Mouse (Mus musculus): ENCODE measurements around the gene Atrx. TPM values are rescaled to one million over a fixed set of nuclear protein-coding genes. Genes with fewer than 3 reads are reported as not detected.
"Not testable (repeated sequence)": the region's sequence is repeated elsewhere in the genome, so short reads cannot be mapped to it uniquely, and the experiment has no call there.

Gene Atrx
- polyA plus RNA-seq, 1 experiment = 13.9 TPM

GRCm38 (mm10) chrX:105929478-105930038 lies 355 bp upstream of the Atrx start:
- Histone ChIP-seq H3K27ac (ENCODE audit: insufficient read depth, low read depth, low read length) (no peak overlapping the region), H3K36me3 (ENCODE audit: control insufficient read depth, insufficient read depth, low read length) (no peaks in the 10 kb centered on the region), H3K27me3 (ENCODE audit: control insufficient read depth, insufficient read depth, low read length) (no peaks in the 10 kb centered on the region), H3K4me3 (ENCODE audit: low read depth, low read length) (peak overlapping the region; percentile 90), H3K4me1 (ENCODE audit: control insufficient read depth, insufficient read depth, insufficient read length, low read length) (no peaks in the 10 kb centered on the region)
- 32% methylated on average over 8 of the region's 8 CpGs for WGBS
- TF ChIP-seq POLR2A (IDR thresholded peaks at IDR 0.05; ENCODE audit: low read depth, low read length) (no peak), CTCF (IDR thresholded peaks at IDR 0.05; ENCODE audit: extremely low read depth, insufficient read length, insufficient replicate concordance, low read depth, low read length) (no peak)

GRCm38 (mm10) chrX:105927941-105928860 lies 1.0 kb downstream of the Atrx start:
- TF ChIP-seq CTCF (IDR thresholded peaks at IDR 0.05; ENCODE audit: extremely low read depth, insufficient read length, insufficient replicate concordance, low read depth, low read length) (no peak), POLR2A (IDR thresholded peaks at IDR 0.05; ENCODE audit: low read depth, low read length) (no peak)
- Histone ChIP-seq H3K27me3 (ENCODE audit: control insufficient read depth, insufficient read depth, low read length) (no peaks in the 10 kb centered on the region), H3K36me3 (ENCODE audit: control insufficient read depth, insufficient read depth, low read length) (no peaks in the 10 kb centered on the region), H3K27ac (ENCODE audit: insufficient read depth, low read depth, low read length) (peak overlapping the region; percentile 90), H3K4me1 (ENCODE audit: control insufficient read depth, insufficient read depth, insufficient read length, low read length) (no peaks in the 10 kb centered on the region), H3K4me3 (ENCODE audit: low read depth, low read length) (peak overlapping the region; percentile 90)
- WGBS = 15% methylated on average over 56 of the region's 69 CpGs

- 36% methylated on average over 12 of the region's 12 CpGs for whole genome bisulfite sequencing
- Histone ChIP-seq H3K4me3 (ENCODE audit: low read depth, low read length) (peak overlapping the region; percentile 19; the same call in 1 of the 2 replicates), H3K36me3 (ENCODE audit: control insufficient read depth, insufficient read depth, low read length) (no peaks in the 10 kb centered on the region), H3K27ac (ENCODE audit: insufficient read depth, low read depth, low read length) (no peak overlapping the region), H3K4me1 (ENCODE audit: control insufficient read depth, insufficient read depth, insufficient read length, low read length) (no peaks in the 10 kb centered on the region), H3K27me3 (ENCODE audit: control insufficient read depth, insufficient read depth, low read length) (no peaks in the 10 kb centered on the region)
- TF ChIP-seq POLR2A (IDR thresholded peaks at IDR 0.05; ENCODE audit: low read depth, low read length) (no peak), CTCF (IDR thresholded peaks at IDR 0.05; ENCODE audit: extremely low read depth, insufficient read length, insufficient replicate concordance, low read depth, low read length) (no peak)
Measured at GRCm38 (mm10) chrX:105926121-105926735, 3.0 kb downstream of the Atrx start.

GRCm38 (mm10) chrX:105924326-105925070 lies 4.7 kb downstream of the Atrx start:
- no peak overlapping the region for H3K27ac ChIP-seq (ENCODE audit: insufficient read depth, low read depth, low read length)
- H3K4me3 ChIP-seq (ENCODE audit: low read depth, low read length) = no peak overlapping the region
- TF ChIP-seq CTCF (IDR thresholded peaks at IDR 0.05; ENCODE audit: extremely low read depth, insufficient read length, insufficient replicate concordance, low read depth, low read length) = no peak
- TF ChIP-seq POLR2A (IDR thresholded peaks at IDR 0.05; ENCODE audit: low read depth, low read length) = no peak
- H3K4me1 ChIP-seq (ENCODE audit: control insufficient read depth, insufficient read depth, insufficient read length, low read length) = no peaks in the 10 kb centered on the region
- WGBS = 79% methylated on average over 5 of the region's 5 CpGs
- no peaks in the 10 kb centered on the region for H3K27me3 ChIP-seq (ENCODE audit: control insufficient read depth, insufficient read depth, low read length)
- H3K36me3 ChIP-seq (ENCODE audit: control insufficient read depth, insufficient read depth, low read length) = no peaks in the 10 kb centered on the region

GRCm38 (mm10) chrX:105923896-105924295 lies 5.3 kb downstream of the Atrx start:
- Histone ChIP-seq H3K36me3 (ENCODE audit: control insufficient read depth, insufficient read depth, low read length) (no peaks in the 10 kb centered on the region), H3K27ac (ENCODE audit: insufficient read depth, low read depth, low read length) (no peak overlapping the region), H3K4me1 (ENCODE audit: control insufficient read depth, insufficient read depth, insufficient read length, low read length) (no peaks in the 10 kb centered on the region), H3K4me3 (ENCODE audit: low read depth, low read length) (no peak overlapping the region), H3K27me3 (ENCODE audit: control insufficient read depth, insufficient read depth, low read length) (no peaks in the 10 kb centered on the region)
- 71% methylated on average over 1 of the region's 1 CpGs for WGBS
- TF ChIP-seq POLR2A (IDR thresholded peaks at IDR 0.05; ENCODE audit: low read depth, low read length) = no peak
- no peak for TF ChIP-seq CTCF (IDR thresholded peaks at IDR 0.05; ENCODE audit: extremely low read depth, insufficient read length, insufficient replicate concordance, low read depth, low read length)

GRCm38 (mm10) chrX:105922986-105923385 lies 6.2 kb downstream of the Atrx start:
- not testable (repeated sequence) for H3K27ac ChIP-seq (ENCODE audit: insufficient read depth, low read depth, low read length); H3K4me3 ChIP-seq (ENCODE audit: low read depth, low read length); H3K4me1 ChIP-seq (ENCODE audit: control insufficient read depth, insufficient read depth, insufficient read length, low read length); H3K27me3 ChIP-seq (ENCODE audit: control insufficient read depth, insufficient read depth, low read length); H3K36me3 ChIP-seq (ENCODE audit: control insufficient read depth, insufficient read depth, low read length)
- WGBS = 86% methylated on average over 7 of the region's 7 CpGs

Measured in small intestine, adult 2 months (tissue).